Comparison of ENCODE assay signal across 18 mouse cellular contexts in the genomic region with DNA sequence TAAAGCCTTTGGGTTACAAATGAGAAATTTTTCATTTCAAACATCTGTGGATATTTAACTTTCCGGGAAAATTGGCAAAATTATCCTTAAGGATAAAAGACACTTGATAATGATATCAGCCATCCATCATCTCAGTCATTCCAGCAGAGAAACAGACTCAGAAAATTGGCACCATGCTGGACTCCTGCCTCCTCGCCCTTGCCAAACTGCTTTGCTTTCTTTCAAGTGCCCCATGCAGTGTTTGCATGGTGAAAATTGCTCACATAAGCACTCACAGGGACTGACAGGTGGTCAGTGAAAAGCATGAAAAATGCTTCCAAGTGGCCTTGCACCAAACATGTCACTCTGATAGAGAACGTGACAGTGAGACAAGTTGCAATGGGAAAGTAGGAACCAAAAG.
A peak's percentile ranks its signal among the peaks of the same experiment; 100 is the strongest.
DNase-seq lines count a peak whose midpoint lies in the region; ATAC-seq and TF ChIP-seq lines count a peak whose summit lies in the region.
"Had no signal": no experiment of that assay in that cellular context is flagged by ENCODE, and none has a peak within 500 bp of the region (broad histone marks: within the 10 kb centered on the region; RNA-seq: fewer than 3 reads in every experiment).

No protein-coding gene starts in this region.

- peak; percentile 2 to 7 for DNase-seq in cerebellum, postnatal 25 days
- no peak for DNase-seq in cerebellum, adult 8-10 months
- no peak for DNase-seq in hindbrain, embryonic 10.5 days (ENCODE audit: low spot score)
- peak; percentile 51 for DNase-seq in 3T3-L1 (ENCODE audit: low read depth, low spot score)
- peak; percentile 9 for DNase-seq in embryonic facial prominence, embryonic 10.5 days (ENCODE audit: low spot score)
- DNase-seq in thymus, adult 2 months: no peak
- no peak for DNase-seq in kidney, postnatal 14 days
- DNase-seq: adrenal gland, postnatal 14 days; gastrocnemius, postnatal 10 days; heart, adult 2 months; kidney, adult 2 months; kidney, postnatal 4 days; liver, embryonic 13.5 days; right cerebral cortex, adult 18-20 months; thymus, postnatal 4 days had no signal

- TF ChIP-seq CTCF in thymus, adult 2 months (IDR thresholded peaks at IDR 0.05; ENCODE audit: borderline replicate concordance, control insufficient read depth, extremely low read depth, insufficient read depth, low read length, poor library complexity): no peak

- 52% methylated on average over 3 of the region's 3 CpGs for WGBS in hindbrain, embryonic 15.5 days
- 46% methylated on average over 3 of the region's 3 CpGs for WGBS in hindbrain, embryonic 10.5 days
- 56% methylated on average over 3 of the region's 3 CpGs for WGBS in embryonic facial prominence, embryonic 10.5 days
- WGBS in thymus, adult 2 months: 77% methylated on average over 3 of the region's 3 CpGs

- TF ChIP-seq POLR2A in thymus, adult 2 months (IDR thresholded peaks at IDR 0.05; ENCODE audit: control insufficient read depth, extremely low read depth, insufficient read depth, low read length, poor library complexity): no peak

- no peaks in the 10 kb centered on the region for H3K9me3 ChIP-seq in hindbrain, embryonic 15.5 days
- H3K9me3 ChIP-seq in hindbrain, embryonic 10.5 days: no peaks in the 10 kb centered on the region
- no peaks in the 10 kb centered on the region for H3K9me3 ChIP-seq in embryonic facial prominence, embryonic 10.5 days
- H3K9me3 ChIP-seq: heart, embryonic 15.5 days; liver, embryonic 13.5 days; midbrain, embryonic 15.5 days had no signal

- H3K4me2 ChIP-seq in hindbrain, embryonic 15.5 days: no peak overlapping the region
- H3K4me2 ChIP-seq: heart, embryonic 15.5 days; liver, embryonic 13.5 days; midbrain, embryonic 15.5 days had no signal

- H3K9ac ChIP-seq in hindbrain, embryonic 15.5 days: no peak overlapping the region
- H3K9ac ChIP-seq: heart, embryonic 15.5 days; liver, embryonic 13.5 days; midbrain, embryonic 15.5 days had no signal

- no peak overlapping the region for H3K27ac ChIP-seq in hindbrain, embryonic 15.5 days (replicated peaks)
- no peak overlapping the region for H3K27ac ChIP-seq in hindbrain, embryonic 10.5 days
- no peak overlapping the region for H3K27ac ChIP-seq in embryonic facial prominence, embryonic 10.5 days (replicated peaks)
- H3K27ac ChIP-seq in thymus, adult 2 months (ENCODE audit: control insufficient read depth, insufficient read depth, low read length): no peak overlapping the region
- H3K27ac ChIP-seq: heart, adult 2 months; heart, embryonic 15.5 days; liver, embryonic 13.5 days; midbrain, embryonic 15.5 days had no signal

- no peaks in the 10 kb centered on the region for H3K27me3 ChIP-seq in hindbrain, embryonic 15.5 days
- H3K27me3 ChIP-seq in hindbrain, embryonic 10.5 days (ENCODE audit: insufficient read depth, poor library complexity, severe bottlenecking): no peaks in the 10 kb centered on the region
- no peaks in the 10 kb centered on the region for H3K27me3 ChIP-seq in embryonic facial prominence, embryonic 10.5 days (replicated peaks; ENCODE audit: low read depth, poor library complexity, severe bottlenecking)
- H3K27me3 ChIP-seq in thymus, adult 2 months (ENCODE audit: control insufficient read depth, insufficient read depth, low read length): no peaks in the 10 kb centered on the region
- H3K27me3 ChIP-seq: heart, embryonic 15.5 days; liver, embryonic 13.5 days; midbrain, embryonic 15.5 days had no signal

- 0 out of 2 replicates have a peak, but pooled peaks have one; percentile 42 for ATAC-seq in hindbrain, embryonic 15.5 days (ENCODE audit: low FRiP score, low read depth)
- ATAC-seq: midbrain, embryonic 15.5 days had no signal

- no peak overlapping the region for H3K4me3 ChIP-seq in hindbrain, embryonic 15.5 days
- H3K4me3 ChIP-seq in hindbrain, embryonic 10.5 days: no peak overlapping the region
- H3K4me3 ChIP-seq in embryonic facial prominence, embryonic 10.5 days: no peak overlapping the region
- no peak overlapping the region for H3K4me3 ChIP-seq in thymus, adult 2 months (ENCODE audit: control insufficient read depth, insufficient read depth, low read length)
- H3K4me3 ChIP-seq: heart, adult 2 months; heart, embryonic 15.5 days; liver, embryonic 13.5 days; midbrain, embryonic 15.5 days had no signal

- no peaks in the 10 kb centered on the region for H3K36me3 ChIP-seq in hindbrain, embryonic 15.5 days
- no peaks in the 10 kb centered on the region for H3K36me3 ChIP-seq in hindbrain, embryonic 10.5 days
- H3K36me3 ChIP-seq in embryonic facial prominence, embryonic 10.5 days (replicated peaks): no peaks in the 10 kb centered on the region
- H3K36me3 ChIP-seq in thymus, adult 2 months (ENCODE audit: control insufficient read depth, insufficient read depth, low read length): no peaks in the 10 kb centered on the region
- H3K36me3 ChIP-seq: heart, embryonic 15.5 days; liver, embryonic 13.5 days; midbrain, embryonic 15.5 days had no signal

- H3K4me1 ChIP-seq in hindbrain, embryonic 15.5 days (replicated peaks): no peaks in the 10 kb centered on the region
- H3K4me1 ChIP-seq in hindbrain, embryonic 10.5 days (replicated peaks): no peaks in the 10 kb centered on the region
- H3K4me1 ChIP-seq in embryonic facial prominence, embryonic 10.5 days: no peaks in the 10 kb centered on the region
- no peaks in the 10 kb centered on the region for H3K4me1 ChIP-seq in thymus, adult 2 months (replicated peaks; ENCODE audit: control insufficient read depth, insufficient read depth, low read length)
- H3K4me1 ChIP-seq: heart, embryonic 15.5 days; liver, embryonic 13.5 days; midbrain, embryonic 15.5 days had no signal

Comparison
In these comparisons a context has a peak if more than half of its experiments do, and no peak if none do; other contexts are left out.
1. DNase-seq: peak in cerebellum, postnatal 25 days (2 of 2), 3T3-L1 (single experiment) and embryonic facial prominence, embryonic 10.5 days (single experiment); none in cerebellum, adult 8-10 months (single experiment), hindbrain, embryonic 10.5 days (single experiment), thymus, adult 2 months (single experiment) and kidney, postnatal 14 days (single experiment).